Mouse (Mus musculus): ENCODE data around the gene AI481877.

DNA sequence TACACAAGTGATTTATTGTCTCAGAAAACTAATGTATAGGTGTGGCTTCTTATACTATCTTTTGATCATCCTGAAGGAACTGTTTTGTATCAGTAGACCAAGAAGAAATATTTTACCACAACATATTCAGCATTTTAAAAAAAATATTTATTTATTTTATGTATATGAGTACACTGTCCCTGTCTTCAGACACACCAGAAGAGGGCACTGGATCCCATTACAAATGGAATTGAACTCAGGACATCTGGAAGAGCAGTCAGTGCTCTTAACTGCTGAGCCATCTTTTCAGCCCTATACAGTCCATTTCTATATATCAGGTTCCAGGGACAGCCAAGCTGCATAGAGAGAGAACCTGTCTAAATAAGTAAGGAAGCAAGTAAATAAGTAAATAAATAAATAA, 15.2 kb downstream of the AI481877 start:
- no peak for TF ChIP-seq POLR2A (IDR thresholded peaks at IDR 0.05; ENCODE audit: control insufficient read depth, low read depth, low read length)
- TF ChIP-seq CTCF (IDR thresholded peaks at IDR 0.05; ENCODE audit: control insufficient read depth, insufficient read depth, insufficient replicate concordance, low read depth, low read length) = no peak

Measured in testis, adult 2 months (tissue).